Mouse (Mus musculus) macrophage (primary cell): ENCODE data around the gene Coil. TPM values are rescaled to one million over a fixed set of nuclear protein-coding genes. Genes with fewer than 3 reads are reported as not detected.

Experiments used
- H3K27ac ChIP-seq: fragments of 350-480 bp; formaldehyde crosslinking; 2 replicates; pipeline ENCODE4 v1.9.0; 2021
- H3K36me3 ChIP-seq: fragments of 350-480 bp; formaldehyde crosslinking; 2 replicates; pipeline ENCODE4 v1.9.0; 2021; ENCODE audit errors: inconsistent target
- H3K4me3 ChIP-seq: fragments of 350-480 bp; formaldehyde crosslinking; 2 replicates; pipeline ENCODE4 v1.9.0; 2021; ENCODE audit errors: inconsistent target
- H3K79me2 ChIP-seq: fragments of 350-480 bp; formaldehyde crosslinking; 2 replicates; pipeline ENCODE4 v1.9.0; 2021; ENCODE audit errors: inconsistent target
- WGBS: methylation state at CpG from one replicate; pipeline ENCODE4 v1.1.7; 2026; ENCODE audit warnings: inconsistent platforms; ENCODE audit not compliant: missing documents; 5-methylcytosine and 5-hydroxymethylcytosine counted together
- polyA plus RNA-seq: library from polyadenylated mRNA; stranded (reverse); fragments of 250-400 nt; gene quantifications from 3 replicates; pipeline ENCODE4 v1.2.4, GENCODE M21; 2018; ENCODE audit warnings: inconsistent platforms

Gene Coil
- polyA plus RNA-seq, 1 experiment from 2014 or later: 5.1 TPM

- Histone ChIP-seq H3K4me3 (no peak overlapping the region), H3K27ac (no peak overlapping the region), H3K79me2 (peaks cover 100% of the 10 kb centered on the region), H3K36me3 (peaks cover 57% of the 10 kb centered on the region)
- WGBS: 96% methylated on average over 5 of the region's 5 CpGs
Measured at GRCm38 (mm10) chr11:89005473-89005872, 35.4 kb downstream of the Coil start.

- H3K36me3 ChIP-seq: peaks cover 61% of the 10 kb centered on the region
- no peak overlapping the region for H3K27ac ChIP-seq
- H3K79me2 ChIP-seq: peaks cover 100% of the 10 kb centered on the region
- no peak overlapping the region for H3K4me3 ChIP-seq
Measured at GRCm38 (mm10) chr11:89006404-89006803, 36.4 kb downstream of the Coil start.

DNA sequence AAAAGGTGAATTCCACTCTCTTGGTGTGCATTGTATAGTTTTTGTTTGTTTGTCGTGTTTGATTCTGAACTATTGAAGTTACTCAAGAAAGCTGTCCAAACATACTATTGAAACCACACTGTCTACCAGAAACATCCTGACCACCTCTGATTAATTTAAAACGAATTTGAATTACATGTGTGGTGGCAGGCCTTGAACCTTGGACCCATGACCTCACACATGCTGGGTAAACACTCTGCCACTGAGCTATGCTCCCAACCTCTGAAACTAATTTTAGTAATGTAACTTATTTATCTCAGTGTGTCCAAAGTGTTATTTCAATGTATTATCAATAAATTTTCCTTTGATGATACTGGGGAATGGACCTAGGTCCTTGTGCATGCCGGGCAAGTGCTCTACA is 37.5 kb downstream of the Coil start:
- 96% methylated on average over 3 of the region's 3 CpGs for WGBS
- Histone ChIP-seq H3K36me3 (peaks cover 70% of the 10 kb centered on the region), H3K27ac (no peak overlapping the region), H3K4me3 (no peak overlapping the region), H3K79me2 (peaks cover 100% of the 10 kb centered on the region)

DNA sequence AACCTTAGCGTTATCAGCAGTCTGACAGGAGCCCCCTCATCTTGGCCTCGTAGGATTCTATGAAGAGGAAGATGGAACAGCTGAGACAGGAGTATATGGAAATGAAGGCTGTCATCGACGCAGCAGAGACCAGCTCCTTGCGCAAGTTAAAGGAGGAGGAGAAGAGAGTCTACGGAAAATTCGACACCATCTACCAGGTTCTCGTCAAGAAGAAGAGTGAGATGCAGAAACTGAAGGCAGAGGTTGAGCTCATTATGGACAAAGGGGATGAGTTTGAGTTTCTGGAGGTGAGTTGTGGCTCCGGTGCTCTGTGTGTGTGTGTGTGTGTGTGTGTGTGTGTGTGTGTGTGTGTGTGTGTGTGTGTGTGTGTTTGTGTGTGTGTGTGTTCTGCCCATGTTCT is 39.0 kb downstream of the Coil start:
- no peak overlapping the region for H3K27ac ChIP-seq
- peaks cover 100% of the 10 kb centered on the region for H3K79me2 ChIP-seq
- no peak overlapping the region for H3K4me3 ChIP-seq
- peaks cover 85% of the 10 kb centered on the region for H3K36me3 ChIP-seq
- WGBS: 86% methylated on average over 9 of the region's 9 CpGs

DNA sequence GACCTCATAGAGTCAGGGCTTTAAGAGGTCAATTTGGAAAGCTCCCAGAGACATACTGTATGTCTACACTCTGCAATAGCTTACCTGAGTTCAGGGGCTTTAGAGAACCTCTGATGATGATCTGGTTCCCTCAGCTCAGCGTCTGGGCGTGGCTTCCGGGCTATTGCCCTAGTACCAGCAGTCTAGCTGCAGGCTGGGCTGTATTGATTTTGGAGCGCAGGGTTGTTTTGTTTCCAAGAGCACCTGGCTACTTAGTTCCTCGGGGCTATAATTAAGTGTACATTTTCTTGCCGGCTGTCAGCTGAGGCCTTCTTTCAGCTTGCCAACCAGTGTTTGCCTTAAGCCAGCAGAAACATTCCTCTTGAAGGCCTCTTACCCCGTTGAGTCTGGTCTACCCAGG is 39.4 kb downstream of the Coil start:
- Histone ChIP-seq H3K79me2 (peaks cover 100% of the 10 kb centered on the region), H3K27ac (no peak overlapping the region), H3K36me3 (peaks cover 87% of the 10 kb centered on the region), H3K4me3 (no peak overlapping the region)
- 95% methylated on average over 7 of the region's 7 CpGs for WGBS

- peaks cover 97% of the 10 kb centered on the region for H3K36me3 ChIP-seq
- H3K4me3 ChIP-seq: no peak overlapping the region
- no peak overlapping the region for H3K27ac ChIP-seq
- 96% methylated on average over 4 of the region's 5 CpGs for WGBS
- peaks cover 100% of the 10 kb centered on the region for H3K79me2 ChIP-seq
Measured at GRCm38 (mm10) chr11:89012241-89012640, 42.2 kb downstream of the Coil start.

- no peak overlapping the region for H3K27ac ChIP-seq
- 86% methylated on average over 9 of the region's 9 CpGs for WGBS
- H3K79me2 ChIP-seq: peaks cover 69% of the 10 kb centered on the region
- H3K4me3 ChIP-seq: no peak overlapping the region
- H3K36me3 ChIP-seq: peaks cover 86% of the 10 kb centered on the region
Measured at GRCm38 (mm10) chr11:89017514-89018182, 47.6 kb downstream of the Coil start.

GRCm38 (mm10) chr11:89020681-89021305 is 50.7 kb downstream of the Coil start:
- H3K79me2 ChIP-seq: peaks cover 38% of the 10 kb centered on the region
- H3K27ac ChIP-seq: no peak overlapping the region
- H3K4me3 ChIP-seq: no peak overlapping the region
- WGBS: 88% methylated on average over 9 of the region's 9 CpGs
- peaks cover 55% of the 10 kb centered on the region for H3K36me3 ChIP-seq

GRCm38 (mm10) chr11:89021687-89022086 is 51.6 kb downstream of the Coil start:
- Histone ChIP-seq H3K27ac (no peak overlapping the region), H3K4me3 (no peak overlapping the region), H3K36me3 (peaks cover 46% of the 10 kb centered on the region), H3K79me2 (peaks cover 29% of the 10 kb centered on the region)
- 98% methylated on average over 4 of the region's 7 CpGs for WGBS

DNA sequence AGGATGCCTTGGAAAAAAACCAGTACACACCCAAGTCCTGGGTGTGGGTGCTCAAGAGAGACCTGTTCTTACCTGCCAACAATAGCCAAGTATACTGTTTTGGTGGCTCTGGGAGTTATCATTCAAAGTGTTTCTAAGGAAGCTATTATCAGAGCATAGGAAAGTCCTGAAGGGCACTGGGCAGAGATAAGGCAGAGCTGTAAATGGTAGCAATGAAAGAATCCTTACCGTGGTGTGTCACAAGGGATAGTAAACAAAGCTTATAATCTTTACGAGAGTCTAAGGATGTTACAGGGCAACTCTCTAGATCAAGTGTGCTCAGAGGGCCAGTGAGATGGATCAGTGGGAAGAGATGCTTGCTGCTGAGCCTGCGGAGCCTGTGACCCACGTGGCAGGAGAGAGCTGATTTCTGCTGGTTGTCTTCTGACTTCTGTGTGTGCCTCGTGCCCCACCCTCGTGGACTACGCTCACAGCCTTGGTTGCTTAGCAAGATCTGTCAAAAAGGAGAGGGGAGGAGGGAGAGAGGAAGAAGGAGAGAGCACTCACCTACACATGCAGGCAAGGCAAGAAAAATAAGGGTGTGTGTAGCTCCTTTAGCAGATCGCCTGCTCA is 52.2 kb downstream of the Coil start:
- H3K79me2 ChIP-seq: peaks cover 24% of the 10 kb centered on the region
- peaks cover 41% of the 10 kb centered on the region for H3K36me3 ChIP-seq
- no peak overlapping the region for H3K4me3 ChIP-seq
- 82% methylated on average over 8 of the region's 8 CpGs for WGBS
- 0 out of 2 replicates have a peak overlapping the region, but pooled peaks have one; percentile 74 for H3K27ac ChIP-seq

DNA sequence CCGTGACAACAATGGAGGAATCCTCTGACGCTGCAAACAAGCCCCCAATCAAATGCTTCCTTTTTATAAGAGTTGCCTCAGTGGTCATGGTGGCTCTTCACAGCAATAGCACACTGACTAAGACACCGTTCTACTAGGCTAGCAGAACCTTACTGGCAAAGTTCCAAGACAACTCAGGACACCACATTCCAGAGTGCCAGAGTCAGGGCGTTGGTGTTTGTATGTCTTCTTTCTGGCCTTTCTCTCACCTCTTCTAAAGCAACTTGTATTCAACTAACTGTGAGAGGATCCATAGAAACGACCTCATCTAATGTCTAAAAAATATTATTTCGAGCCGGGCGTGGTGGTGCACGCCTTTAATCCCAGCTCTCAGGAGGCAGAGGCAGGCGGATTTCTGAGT is 53.4 kb downstream of the Coil start:
- Histone ChIP-seq H3K79me2 (peaks cover 11% of the 10 kb centered on the region), H3K27ac (peak overlapping the region; percentile 74; the same call in 1 of the 2 replicates), H3K36me3 (peaks cover 28% of the 10 kb centered on the region), H3K4me3 (no peak overlapping the region)
- WGBS: 83% methylated on average over 10 of the region's 10 CpGs

- 30% methylated on average over 10 of the region's 11 CpGs for WGBS
- H3K36me3 ChIP-seq: peaks cover 20% of the 10 kb centered on the region
- no peak overlapping the region for H3K4me3 ChIP-seq
- peak overlapping the region; percentile 74 for H3K27ac ChIP-seq
- peaks cover 3% of the 10 kb centered on the region for H3K79me2 ChIP-seq
Measured at GRCm38 (mm10) chr11:89024181-89024881, 54.3 kb downstream of the Coil start.

GRCm38 (mm10) chr11:89025603-89026002 is 55.6 kb downstream of the Coil start:
- Histone ChIP-seq H3K36me3 (peaks cover 7% of the 10 kb centered on the region; the same call in 1 of the 2 replicates), H3K79me2 (peaks cover 6% of the 10 kb centered on the region; the same call in 1 of the 2 replicates), H3K4me3 (no peak overlapping the region), H3K27ac (peak overlapping the region; percentile 74)
- WGBS: 95% methylated on average over 3 of the region's 3 CpGs

GRCm38 (mm10) chr11:89026117-89026516 is 56.1 kb downstream of the Coil start:
- H3K4me3 ChIP-seq: no peak overlapping the region
- WGBS: 100% methylated on average over 3 of the region's 3 CpGs
- peaks cover 2% of the 10 kb centered on the region; the same call in 1 of the 2 replicates for H3K36me3 ChIP-seq
- peaks cover 6% of the 10 kb centered on the region; the same call in 1 of the 2 replicates for H3K79me2 ChIP-seq
- H3K27ac ChIP-seq: peak overlapping the region; percentile 74; the same call in 1 of the 2 replicates
